In genomic region chr5:119149389-119150185, GRCm38 (mm10) we compare ENCODE assay signal across 13 mouse cellular contexts.
"Had no signal": no experiment of that assay in that cellular context is flagged by ENCODE, and none has a peak within 500 bp of the region (broad histone marks: within the 10 kb centered on the region; RNA-seq: fewer than 3 reads in every experiment).

No protein-coding gene starts in this region.

- H3K36me3 ChIP-seq: limb, embryonic 15.5 days; liver, embryonic 12.5 days; lung, embryonic 15.5 days; midbrain, embryonic 12.5 days had no signal

- H3K9ac ChIP-seq: limb, embryonic 15.5 days; liver, embryonic 12.5 days; lung, embryonic 15.5 days; midbrain, embryonic 12.5 days had no signal

- H3K4me1 ChIP-seq: limb, embryonic 15.5 days; liver, embryonic 12.5 days; lung, embryonic 15.5 days; midbrain, embryonic 12.5 days had no signal

- H3K4me2 ChIP-seq: limb, embryonic 15.5 days; liver, embryonic 12.5 days; lung, embryonic 15.5 days; midbrain, embryonic 12.5 days had no signal

- H3K27ac ChIP-seq: layer of hippocampus, adult 2 months; limb, embryonic 15.5 days; liver, embryonic 12.5 days; lung, embryonic 15.5 days; midbrain, embryonic 12.5 days; stomach, postnatal 0 days had no signal

- H3K27me3 ChIP-seq: liver, embryonic 12.5 days; lung, embryonic 15.5 days; midbrain, embryonic 12.5 days had no signal

- H3K4me3 ChIP-seq: layer of hippocampus, adult 2 months; limb, embryonic 15.5 days; liver, embryonic 12.5 days; lung, embryonic 15.5 days; midbrain, embryonic 12.5 days had no signal

- DNase-seq: kidney, adult 18-20 months; kidney, postnatal 10 days; kidney, postnatal 4 days; left cerebral cortex, postnatal 4 days; lung, postnatal 14 days; right cerebral cortex, postnatal 25 days; thymus, postnatal 4 days had no signal

- H3K9me3 ChIP-seq: limb, embryonic 15.5 days; liver, embryonic 12.5 days; lung, embryonic 15.5 days had no signal

- ATAC-seq: liver, embryonic 12.5 days had no signal
